Mouse (Mus musculus): ENCODE measurements around the gene Tcta. TPM values are rescaled to one million over a fixed set of nuclear protein-coding genes. Genes with fewer than 3 reads are reported as not detected.
A peak's percentile ranks its signal among the peaks of the same experiment; 100 is the strongest.
"Not testable (repeated sequence)": the region's sequence is repeated elsewhere in the genome, so short reads cannot be mapped to it uniquely, and the experiment has no call there.

Gene Tcta
- total RNA-seq, 4 experiments from 2014 or later: 31.7 to 39.2 (median 36.8) TPM

DNA sequence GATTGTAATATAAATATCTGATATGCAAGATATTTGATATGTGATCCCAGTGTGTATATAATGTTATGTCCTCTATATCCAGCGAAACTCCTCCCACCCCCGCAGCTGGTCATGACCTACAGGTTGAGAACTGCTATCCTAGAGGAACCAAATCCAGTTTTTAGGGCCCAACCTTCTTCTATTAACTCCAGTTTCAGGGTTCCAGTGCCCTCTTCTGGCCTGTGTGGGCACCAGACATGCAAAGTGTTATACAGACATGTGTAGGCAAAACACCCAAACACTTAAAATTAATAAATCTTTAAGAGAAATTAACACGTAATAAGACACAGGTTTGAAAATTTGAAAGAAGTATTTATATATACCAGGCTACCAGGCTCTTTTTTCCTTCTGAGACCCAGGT is 11.6 kb upstream of the Tcta start:
- DNase-seq (ENCODE audit: low spot score in 2 of 2): no peak

DNA sequence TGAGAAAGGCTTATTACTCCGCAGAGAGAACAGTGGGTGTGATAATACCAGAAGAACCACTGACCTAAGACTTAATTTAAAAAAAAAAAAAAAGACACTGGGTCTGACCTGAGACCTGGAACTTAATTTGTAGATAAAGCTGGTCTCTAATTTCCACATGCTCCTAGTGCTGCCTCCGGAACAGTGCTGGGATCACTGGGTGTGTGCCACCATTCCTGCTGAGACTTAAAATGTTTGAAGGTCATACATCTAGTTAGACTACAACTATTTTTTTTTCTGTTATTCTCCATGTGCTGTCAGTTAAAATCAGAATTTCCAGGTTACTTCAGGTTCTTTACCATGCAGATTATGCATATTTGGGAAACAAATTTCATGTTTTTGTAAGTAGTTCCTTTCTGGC is 2.2 kb upstream of the Tcta start:
- no peak for DNase-seq (ENCODE audit: low spot score in 2 of 2)

DNA sequence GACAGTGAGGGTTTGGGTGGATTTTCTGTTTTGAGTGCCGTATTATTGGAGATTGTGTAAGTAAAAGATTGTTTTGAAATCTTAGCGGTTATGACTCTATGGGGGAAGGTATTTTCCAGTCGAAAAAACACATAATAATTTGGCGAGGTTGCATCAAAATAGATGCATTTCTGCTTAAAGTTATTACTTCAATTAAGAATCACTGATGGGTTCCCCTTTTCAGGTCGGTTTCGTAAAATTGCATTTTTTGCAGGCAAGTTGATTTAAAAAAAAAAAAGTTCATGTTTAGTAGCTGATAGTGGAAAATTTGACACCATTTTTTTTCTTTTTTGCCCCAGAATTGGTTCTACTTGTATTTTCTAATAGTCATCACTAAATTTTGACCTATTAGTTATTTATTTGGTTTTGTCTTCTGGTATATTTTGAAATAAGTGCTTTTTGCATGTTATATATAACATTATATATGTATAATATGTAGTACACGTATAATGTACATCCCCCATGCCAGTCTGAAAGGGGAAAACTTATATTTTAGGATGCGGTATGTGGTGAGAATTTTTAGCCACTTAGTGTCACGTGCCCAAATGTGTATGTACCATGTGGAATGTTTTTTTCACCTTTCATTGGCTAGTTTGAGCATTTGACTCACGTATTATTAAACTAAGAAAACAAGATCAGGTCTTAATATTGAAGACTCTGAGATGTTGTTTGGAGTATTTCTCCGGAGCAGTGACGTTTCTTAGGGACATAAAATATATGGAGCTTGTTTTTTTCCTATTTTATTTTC is 1.3 kb upstream of the Tcta start:
- DNase-seq (ENCODE audit: low spot score in 2 of 2): no peak

DNA sequence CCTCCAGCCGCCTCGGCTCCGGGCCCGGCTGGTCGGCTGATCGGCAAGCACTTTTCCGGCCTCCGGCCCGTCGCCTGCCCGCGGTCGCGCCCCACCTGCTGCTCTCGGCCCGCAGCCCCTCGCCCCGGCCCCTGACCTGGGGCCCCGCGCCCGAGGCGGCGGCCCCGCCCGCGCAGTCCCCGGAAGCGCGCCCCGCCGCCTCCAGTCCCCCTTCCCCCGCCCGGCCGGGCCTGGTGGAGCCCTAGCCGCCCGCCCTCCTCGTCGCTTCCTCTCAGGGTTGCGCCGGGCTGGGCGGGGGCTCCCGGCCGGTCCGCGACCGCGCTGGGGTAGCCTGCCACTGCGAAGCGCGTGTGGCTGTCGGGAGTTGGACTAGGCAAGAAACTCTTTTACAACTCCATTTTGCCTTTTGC is 616 bp upstream of the Tcta start:
- no peak for DNase-seq (ENCODE audit: low spot score in 2 of 2)

DNA sequence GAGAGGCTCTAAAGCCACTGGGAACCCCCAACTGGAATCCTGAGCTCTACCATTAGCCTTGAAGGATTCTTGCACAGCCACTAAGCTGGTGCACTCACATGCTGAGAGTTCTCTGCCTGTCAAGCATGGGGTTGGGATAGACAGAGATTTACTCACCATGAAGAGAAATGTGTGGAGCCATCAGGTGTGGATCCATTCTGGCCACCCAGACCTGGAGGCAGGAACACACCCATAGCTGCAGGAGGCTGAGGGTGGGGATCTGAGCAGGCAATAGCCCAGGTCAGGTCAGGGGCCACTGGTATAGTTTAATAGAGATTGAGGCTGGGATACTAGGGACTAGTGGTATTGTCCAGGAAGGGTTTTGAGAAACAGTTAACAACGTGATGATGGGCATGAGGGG is 790 bp downstream of the Tcta start:
- DNase-seq (ENCODE audit: low spot score in 2 of 2): no peak

DNA sequence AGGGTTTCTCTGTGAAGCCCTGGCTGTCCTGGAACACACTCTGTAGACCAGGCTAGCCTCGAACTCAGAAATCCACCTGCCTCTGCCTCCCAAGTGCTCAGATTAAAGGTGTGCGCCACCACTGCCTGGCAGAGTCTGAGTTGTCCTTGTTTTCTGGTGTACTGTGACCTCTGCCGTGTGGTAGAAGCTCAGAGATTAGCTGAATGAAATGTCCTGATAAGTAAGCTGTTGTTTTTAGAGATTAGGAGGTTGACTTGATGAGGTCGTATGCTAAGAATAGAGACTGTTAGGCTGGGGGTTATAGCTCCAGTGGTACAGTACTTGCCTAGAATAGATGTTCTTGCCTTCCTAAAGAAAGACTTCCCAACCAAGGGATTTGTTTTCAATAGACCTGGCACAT is 1.2 kb downstream of the Tcta start:
- no peak for DNase-seq (ENCODE audit: low spot score in 2 of 2)

DNA sequence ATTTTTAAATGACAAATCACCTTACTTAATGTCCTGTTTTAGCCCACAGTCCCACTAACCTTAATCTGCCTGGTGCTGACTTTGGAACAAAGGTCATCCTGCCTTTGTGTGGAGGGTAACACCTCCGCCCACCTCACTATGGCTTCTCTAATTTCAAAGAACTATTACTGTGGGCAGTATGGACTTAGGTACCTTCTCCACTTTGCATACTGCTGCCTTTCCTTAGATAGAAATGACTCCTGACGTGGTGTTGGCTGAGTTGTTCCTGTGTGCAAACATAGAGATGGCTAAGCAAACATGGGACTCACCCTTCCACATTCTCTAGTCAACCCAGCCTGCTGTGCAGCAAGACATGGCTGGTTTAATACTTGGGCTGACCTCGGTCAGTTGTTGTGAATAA is 4.1 kb downstream of the Tcta start:
- DNase-seq (ENCODE audit: low spot score in 2 of 2): no peak

DNA sequence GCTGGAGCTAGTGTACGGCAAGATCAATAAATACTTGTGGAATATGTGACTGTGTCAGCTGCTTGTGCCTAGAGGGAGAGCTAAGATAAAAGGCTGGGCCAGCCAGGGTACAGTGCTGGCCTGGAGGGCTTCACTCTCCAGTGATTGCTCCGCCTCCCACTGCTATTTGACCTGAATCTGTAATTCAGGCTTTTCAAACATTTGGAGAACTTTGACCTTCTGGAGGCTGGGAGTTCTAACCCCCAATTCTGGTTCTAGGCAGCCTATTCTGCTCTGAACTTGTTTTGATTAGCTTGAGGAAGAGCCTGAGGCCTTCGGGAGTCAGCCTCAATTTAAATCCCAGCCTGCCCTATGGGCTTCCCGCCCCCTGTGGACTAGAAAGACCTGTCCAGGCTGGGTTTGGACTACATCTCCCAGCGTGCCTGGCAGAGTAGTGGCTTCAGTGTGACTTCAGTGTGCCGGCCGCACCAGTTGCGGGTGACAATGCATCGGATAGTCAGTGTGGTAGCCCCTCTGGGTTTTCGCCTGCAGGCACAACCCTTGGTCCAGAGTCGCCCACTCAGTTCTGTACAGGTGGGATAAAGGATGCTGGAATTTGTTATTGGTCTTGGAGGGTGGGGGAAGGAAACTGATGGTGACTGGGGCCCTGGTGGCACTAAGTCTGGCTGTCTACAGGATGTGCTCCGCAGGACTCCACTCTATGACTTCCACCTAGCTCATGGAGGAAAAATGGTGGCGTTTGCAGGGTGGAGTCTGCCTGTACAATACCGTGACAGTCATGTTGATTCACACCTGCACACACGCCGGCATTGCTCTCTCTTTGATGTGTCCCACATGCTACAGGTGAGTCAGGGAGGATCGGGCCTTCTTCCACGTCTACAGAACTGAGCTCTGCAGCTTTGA is 9.3 kb downstream of the Tcta start, which contains the start of gene Amt:
Gene Amt (plus strand): TSS at position 401 of the 903 bp plus-strand sequence.
- DNase-seq (ENCODE audit: low spot score in 2 of 2): no peak

DNA sequence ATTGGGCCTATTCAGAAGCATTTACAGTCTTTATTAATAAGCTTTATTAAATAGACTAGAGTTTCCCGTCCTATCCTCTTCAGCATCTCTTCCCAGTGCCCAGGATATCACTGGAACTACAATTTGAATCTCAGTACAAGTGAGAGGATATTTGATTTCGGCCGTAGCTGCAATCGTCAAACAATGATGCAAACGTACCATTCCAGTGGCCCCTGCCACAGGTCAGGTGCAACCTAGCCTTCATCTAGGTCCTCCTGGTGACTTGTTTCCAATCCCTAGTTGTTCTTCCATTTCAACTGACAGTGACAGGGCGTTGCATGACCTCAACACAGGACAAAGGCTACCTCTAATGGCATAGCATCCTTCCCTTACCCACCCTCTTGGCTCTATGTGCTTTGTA is 15.2 kb downstream of the Tcta start:
- DNase-seq (ENCODE audit: low spot score in 2 of 2): no peak

DNA sequence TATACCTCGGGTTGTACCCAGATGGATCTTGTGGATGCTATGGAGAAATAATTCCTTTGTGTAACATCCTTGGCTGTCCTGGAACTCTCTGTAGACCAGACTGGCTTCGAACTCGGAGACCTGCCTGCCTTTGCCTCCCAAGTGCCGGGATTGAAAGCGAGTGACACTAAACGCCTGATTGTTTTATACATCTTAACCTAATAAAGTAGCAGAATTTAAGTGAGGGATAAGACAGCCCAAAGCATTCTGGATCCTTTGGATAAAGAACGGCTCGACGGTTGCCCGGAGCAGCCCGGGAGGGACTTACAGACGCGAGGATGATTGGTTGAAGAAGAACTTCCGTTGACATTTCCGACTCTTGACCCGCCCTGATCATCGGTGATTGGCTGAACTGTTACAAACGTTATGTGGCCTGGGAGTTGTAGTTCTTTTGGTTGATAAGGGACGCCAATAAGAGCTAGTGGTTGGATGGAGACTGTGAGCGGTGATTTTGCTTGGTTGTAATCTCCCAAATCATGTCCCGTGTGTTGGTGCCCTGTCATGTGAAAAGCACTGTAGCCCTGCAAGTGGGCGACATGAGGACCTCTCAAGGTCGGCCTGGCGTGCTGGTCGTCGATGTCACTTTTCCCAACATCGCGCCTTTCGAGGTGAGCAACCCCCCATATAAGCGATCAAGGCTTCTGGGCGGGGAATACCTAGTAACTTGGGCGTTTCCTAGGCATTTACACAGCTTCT is 15.8 kb downstream of the Tcta start, which contains the start of gene Nicn1:
Gene Nicn1 (plus strand): TSS at position 414 of the 735 bp plus-strand sequence.
- peak; percentile 94 to 97 for DNase-seq (ENCODE audit: low spot score in 2 of 2)

DNA sequence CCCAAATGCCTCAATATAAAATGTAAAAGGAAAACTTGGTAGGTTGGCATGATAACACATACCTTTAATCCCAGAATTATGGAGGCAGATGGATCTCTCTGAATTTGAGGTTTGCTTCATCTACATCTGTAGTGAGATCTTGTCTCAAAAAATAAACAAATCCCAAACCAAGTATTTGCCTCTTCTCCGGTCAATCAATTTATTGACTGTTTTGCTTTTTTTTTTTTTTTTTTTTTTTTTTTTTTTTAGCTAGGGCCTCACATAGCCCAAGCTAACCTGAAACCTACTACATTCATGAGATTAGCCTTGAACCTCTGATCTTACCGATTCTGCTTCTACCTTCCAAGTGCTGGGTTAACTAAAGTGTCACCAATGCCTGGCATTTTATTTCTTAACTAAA is 16.6 kb downstream of the Tcta start:
- DNase-seq (ENCODE audit: low spot score in 2 of 2): no peak

DNA sequence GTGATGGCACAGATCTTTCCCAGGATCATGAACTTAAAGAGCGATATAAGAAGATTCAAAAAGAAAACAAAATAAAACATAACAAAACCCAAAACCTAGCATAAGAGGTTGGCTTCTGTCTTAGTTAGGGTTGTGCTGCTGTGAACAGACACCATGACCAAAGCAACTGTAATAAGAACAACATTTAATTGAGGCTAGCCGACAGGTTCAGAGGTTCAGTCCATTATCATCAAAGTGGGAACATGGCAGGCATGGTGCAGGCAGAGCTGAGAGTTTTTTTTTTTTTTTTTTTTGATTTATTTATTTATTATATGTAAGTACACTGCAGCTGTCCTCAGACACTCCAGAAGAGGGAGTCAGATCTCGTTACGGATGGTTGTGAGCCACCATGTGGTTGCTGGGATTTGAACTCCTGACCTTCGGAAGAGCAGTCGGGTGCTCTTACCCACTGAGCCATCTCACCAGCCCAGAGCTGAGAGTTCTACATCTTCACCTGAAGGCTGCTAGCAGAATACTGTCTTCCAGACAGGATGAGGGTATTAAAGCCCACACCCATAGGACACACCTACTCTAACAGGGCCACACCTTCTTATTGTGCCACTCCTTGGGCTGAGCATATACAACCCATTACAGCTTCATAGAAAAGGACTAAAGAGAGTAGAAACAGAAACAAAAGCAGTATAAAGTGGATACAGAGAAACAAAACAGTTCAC is 18.3 kb downstream of the Tcta start:
- DNase-seq (ENCODE audit: low spot score in 2 of 2): not testable (repeated sequence)

DNA sequence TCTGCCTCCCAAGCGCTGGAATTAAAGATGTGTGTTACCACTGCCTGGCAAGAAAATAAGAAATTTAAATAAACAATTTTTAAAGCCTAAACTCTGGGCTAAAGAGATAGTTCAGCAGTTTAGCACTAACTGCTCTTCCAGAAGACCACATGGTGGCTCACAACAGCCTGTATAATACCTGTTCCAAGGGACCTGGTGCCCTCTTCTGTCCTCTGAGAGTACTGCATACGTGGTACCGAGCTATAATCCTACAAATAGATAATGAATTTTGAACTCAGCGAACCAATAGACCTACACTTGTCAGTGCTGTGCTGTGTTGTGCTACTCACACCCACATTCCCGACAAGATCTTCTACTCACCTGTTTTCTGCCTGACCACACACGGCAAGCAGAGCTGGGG is 21.6 kb downstream of the Tcta start:
- peak in 1 of 2 experiments; percentile 78 for DNase-seq (ENCODE audit: low spot score in 2 of 2)

DNA sequence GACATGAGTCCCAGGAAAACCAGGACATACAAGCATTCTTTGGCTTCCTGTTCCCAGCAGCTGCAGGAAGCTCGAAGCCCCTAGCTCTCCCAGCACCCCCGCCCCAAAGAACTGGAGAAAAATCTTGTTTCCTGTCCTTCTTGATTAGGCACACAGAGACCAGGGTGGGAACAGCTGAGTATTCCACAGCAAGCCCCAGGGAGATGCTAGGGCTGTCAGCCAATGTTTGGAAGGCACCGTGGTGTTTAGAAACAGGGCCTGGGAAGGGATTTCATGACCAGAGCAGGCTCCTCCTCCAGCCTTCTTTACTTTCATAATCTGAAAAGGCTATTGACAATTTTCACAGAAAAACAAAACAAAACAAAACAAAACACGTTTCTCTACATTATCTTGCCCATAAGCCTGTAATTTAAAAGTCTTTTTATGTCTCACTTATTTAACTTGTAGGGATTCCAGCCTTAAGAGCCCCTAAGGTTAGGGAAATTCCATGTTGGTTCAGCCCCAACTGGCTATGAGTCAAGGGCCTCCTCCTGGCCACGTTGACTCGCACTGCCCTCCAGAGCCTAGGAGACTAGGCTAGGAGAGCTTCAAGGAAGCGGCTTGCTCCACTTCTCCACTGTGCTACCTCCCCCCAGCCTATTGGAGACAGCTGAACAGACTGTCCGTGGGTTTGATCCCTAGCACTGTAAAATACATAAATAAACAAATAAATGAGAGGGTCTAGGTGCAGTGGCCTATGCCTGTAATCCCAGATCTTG is 25.7 kb downstream of the Tcta start:
- no peak for DNase-seq (ENCODE audit: low spot score in 2 of 2)

DNA sequence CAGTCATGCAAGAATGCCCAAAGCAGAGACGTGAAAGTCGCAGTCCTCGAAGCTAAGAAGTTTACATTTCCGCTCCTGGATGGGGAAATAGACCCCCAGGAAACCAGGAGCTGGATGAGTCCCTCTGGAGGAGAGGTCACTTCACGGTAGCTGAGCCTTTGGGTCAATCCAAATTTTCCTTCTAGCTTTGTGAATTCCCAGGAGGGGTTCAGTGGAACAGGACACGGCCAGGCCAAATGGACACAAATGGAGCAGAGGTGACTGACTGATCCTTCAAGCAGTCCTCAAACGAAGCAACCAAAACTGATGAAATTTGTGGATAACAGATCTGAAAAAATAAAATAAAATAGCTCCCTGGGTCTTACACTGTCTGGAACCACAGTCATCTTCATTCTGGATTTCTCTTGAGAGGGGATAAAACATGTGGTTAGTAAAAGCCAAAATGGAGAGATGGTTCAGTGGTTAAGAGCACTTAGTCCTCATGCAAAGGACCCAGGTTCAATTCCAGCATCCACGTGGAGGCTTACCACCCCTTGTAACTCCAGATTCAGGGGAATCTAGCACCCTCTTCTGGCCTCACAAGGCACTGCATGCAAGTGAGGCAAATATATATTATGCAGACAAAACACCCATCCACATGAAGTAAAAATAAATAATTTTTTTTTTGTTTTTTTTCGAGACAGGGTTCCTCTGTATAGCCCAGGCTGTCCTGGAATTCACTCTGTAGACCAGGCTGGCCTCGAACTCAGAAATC is 27.1 kb downstream of the Tcta start:
- no peak for DNase-seq (ENCODE audit: low spot score in 2 of 2)

DNA sequence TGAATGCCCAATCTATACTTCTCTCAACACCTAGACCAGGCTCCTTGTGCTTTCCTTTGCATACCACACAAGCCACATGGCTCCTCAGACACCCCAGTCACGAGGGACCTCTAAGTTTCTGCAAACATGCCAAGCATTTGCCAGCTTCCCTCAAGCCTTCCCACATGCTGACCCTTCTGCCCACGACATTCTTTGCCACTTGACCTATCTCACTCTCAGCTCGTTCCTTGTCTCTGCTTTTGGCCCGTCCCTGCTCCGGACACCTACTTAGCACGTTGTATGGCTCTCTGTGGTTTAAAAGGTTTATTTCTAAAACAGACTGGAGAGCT is 30.7 kb downstream of the Tcta start:
- no peak for DNase-seq (ENCODE audit: low spot score in 2 of 2)

DNA sequence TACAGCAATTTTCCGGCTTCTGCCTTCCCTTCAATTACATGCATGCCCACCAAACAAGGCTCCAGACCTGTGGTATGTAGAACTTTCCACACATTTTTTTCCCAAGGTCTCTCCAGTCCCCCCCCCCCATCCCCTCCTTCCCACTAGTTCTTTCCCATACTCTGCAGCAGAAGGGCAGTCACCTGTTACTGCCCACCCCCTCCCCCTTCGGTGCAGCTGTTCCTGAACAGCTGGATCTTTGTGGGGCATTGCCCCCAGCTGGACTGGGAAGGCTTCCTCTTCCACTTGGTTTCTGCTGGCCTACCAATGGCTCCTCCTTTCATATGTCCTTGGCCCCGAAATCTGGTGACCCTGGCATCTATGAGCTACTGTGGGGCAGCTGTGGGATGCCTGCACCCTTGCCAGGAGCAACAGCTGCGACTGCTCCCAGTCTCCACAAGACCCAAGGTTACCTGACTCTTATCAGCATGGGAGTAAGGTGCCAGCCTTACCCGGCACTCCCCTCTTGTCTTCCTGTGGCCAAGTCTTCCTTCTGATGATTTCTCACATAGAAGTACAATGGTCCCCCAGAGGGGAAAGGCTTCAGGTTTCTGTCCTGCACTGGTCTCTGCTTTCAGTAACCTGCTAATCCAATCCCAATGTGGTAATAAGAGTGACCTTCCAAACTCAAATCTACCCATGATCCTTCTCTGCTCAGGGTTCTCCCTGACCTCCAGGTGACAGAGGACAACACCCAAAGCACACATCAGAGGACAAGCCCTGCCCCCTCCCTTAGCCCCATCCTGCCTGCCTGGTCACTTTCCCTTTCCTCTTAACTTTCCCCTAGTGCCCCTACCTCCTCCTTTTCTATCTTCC is 31.3 kb downstream of the Tcta start:
- no peak for DNase-seq (ENCODE audit: low spot score in 2 of 2)

DNA sequence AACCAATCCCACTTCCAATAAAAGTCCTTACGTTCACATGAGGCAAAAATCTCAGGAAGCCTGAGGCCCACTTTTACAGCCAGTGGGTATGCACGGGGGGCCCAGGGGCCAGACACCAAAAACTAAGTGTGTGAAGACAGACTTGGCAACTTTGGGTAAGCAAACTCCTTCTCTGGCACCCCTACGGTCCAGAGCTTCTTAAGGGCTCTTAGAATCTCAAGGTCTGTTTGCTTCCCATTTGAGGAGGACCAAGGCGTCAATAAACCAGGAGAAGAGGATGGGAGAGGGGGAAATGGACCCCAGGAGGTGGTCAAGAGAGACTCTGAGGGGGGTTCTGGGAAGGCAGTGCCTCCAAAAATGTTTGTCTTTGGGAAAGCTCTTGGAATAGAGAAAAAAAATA is 32.5 kb downstream of the Tcta start:
- DNase-seq (ENCODE audit: low spot score in 2 of 2): no peak

DNA sequence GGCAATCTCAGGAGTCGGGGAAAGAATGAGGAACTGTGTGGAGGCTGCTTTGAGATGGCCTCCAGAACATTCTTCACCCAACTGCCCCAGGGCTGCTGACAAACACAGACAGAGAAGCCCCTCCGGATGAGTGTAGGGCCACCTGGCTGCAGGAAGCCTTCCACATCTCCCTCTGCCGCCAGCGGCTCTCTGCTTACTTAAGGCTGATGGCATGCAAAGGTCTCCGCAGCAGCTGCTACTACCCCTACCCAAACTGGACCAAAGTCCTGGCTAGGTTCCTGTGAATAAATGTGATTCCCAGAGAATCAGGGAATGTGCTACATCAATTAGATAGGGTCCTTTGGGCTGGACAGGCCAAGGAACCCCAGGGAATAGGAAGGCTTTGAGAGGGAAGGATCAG is 33.3 kb downstream of the Tcta start:
- DNase-seq (ENCODE audit: low spot score in 2 of 2): no peak

Data from layer of hippocampus, adult 8-10 months (tissue).